Mouse (Mus musculus) neural tube, embryonic 13.5 days (tissue): ENCODE data around the gene Sh2d6. TPM values are rescaled to one million over a fixed set of nuclear protein-coding genes. Genes with fewer than 3 reads are reported as not detected.
"Not testable (repeated sequence)": the region's sequence is repeated elsewhere in the genome, so short reads cannot be mapped to it uniquely, and the experiment has no call there.

Experiments
- ATAC-seq: fragments of 200-750 bp; cut with Nextera tagmentation; 2 replicates; pipeline ENCODE4 v1.8.0; 2017; ENCODE audit warnings: low read depth, mild to moderate bottlenecking, moderate TSS enrichment, moderate library complexity
- H3K27ac ChIP-seq: fragments of 300-500 bp; sonication (generic); replicated peaks from 2 replicates; pipeline ENCODE4 v1.5.1; 2015; ENCODE audit warnings: moderate library complexity, mild to moderate bottlenecking, inconsistent platforms
- H3K27me3 ChIP-seq: fragments of 300-500 bp; sonication (generic); 2 replicates; pipeline ENCODE4 v1.6.1; 2015; ENCODE audit warnings: mild to moderate bottlenecking, inconsistent platforms
- H3K36me3 ChIP-seq: fragments of 300-500 bp; sonication (generic); 2 replicates; pipeline ENCODE4 v1.6.1; 2015; ENCODE audit warnings: mild to moderate bottlenecking, inconsistent platforms
- H3K4me1 ChIP-seq: fragments of 300-500 bp; sonication (generic); replicated peaks from 2 replicates; pipeline ENCODE4 v1.6.1; 2015; ENCODE audit warnings: inconsistent platforms
- H3K4me2 ChIP-seq: fragments of 300-500 bp; sonication (generic); 2 replicates; pipeline ENCODE4 v1.6.1; 2015; ENCODE audit warnings: inconsistent platforms, mild to moderate bottlenecking, moderate library complexity
- H3K4me3 ChIP-seq: fragments of 300-500 bp; sonication (generic); 2 replicates; pipeline ENCODE4 v1.5.1; 2015; ENCODE audit warnings: mild to moderate bottlenecking, inconsistent platforms
- H3K9ac ChIP-seq: fragments of 300-500 bp; sonication (generic); 2 replicates; pipeline ENCODE4 v1.6.1; 2015; ENCODE audit warnings: moderate library complexity, mild to moderate bottlenecking, inconsistent platforms
- H3K9me3 ChIP-seq: fragments of 300-500 bp; sonication (generic); 2 replicates; pipeline ENCODE4 v1.6.1; 2016; ENCODE audit warnings: inconsistent platforms
- WGBS: fragments of 180-500 bp; shearing (Covaris S2); methylation state at CpG from one replicate; pipeline ENCODE4 v1.1.7; 2015; 5-methylcytosine and 5-hydroxymethylcytosine counted together
- polyA plus RNA-seq: library from polyadenylated mRNA; unstranded; fragments of >200 nt; fragmentation: Nextera tagmentation; extraction: Ambion mirVana; gene quantifications from 2 replicates; pipeline ENCODE4 v1.2.1, GENCODE M21; 2015

Sh2d6 gene
- polyA plus RNA-seq, 1 experiment from 2014 or later: 0.36 TPM

- Histone ChIP-seq H3K4me2 (no peak overlapping the region), H3K36me3 (no peaks in the 10 kb centered on the region), H3K9ac (no peak overlapping the region), H3K9me3 (no peaks in the 10 kb centered on the region), H3K27me3 (no peaks in the 10 kb centered on the region), H3K27ac (no peak overlapping the region), H3K4me1 (no peaks in the 10 kb centered on the region), H3K4me3 (no peak overlapping the region)
- ATAC-seq: no peak
- 78% methylated on average over 3 of the region's 3 CpGs for WGBS
Observed at GRCm38 (mm10) chr6:72488850-72489249, 32.7 kb downstream of the Sh2d6 start.

DNA sequence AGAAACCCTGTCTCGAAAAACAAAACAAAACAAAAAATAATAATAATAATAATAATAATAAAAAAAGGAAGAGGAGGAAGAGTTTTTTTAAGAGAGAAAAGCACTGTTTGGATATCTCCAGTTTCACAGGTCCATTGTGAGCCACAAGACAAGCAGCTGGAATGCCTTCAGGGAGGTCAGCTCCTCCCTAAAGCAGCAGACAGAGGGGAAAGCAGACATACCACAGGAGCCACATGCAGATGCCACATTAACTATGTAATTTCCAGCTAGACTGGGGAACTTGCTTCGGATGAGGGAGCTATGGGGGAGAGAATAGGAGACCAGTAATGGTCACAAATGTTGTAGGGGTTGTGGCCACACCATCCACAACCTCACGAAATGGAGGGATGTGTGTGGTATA is 34.2 kb downstream of the Sh2d6 start:
- no peaks in the 10 kb centered on the region for H3K27me3 ChIP-seq
- WGBS: 73% methylated on average over 3 of the region's 3 CpGs

DNA sequence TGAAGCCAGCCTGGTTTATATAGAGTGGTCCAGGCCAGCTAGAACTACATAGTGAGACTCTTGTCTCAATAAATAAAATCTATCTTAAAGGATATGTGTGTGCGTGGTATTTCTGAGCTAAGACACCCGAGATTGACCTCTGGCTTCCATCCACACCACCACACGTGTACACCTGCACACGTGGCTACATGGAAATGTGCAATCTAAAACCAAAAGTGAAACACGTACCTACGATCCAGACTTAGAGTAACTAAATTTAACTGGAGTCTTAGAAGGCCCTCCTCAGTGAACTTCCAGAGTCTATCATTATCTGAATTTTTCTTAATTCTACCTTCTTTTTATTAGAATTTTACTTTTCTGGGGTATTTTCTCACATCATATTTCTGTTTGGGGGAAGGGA is 35.2 kb downstream of the Sh2d6 start:
- H3K27ac ChIP-seq: no peak overlapping the region
- H3K4me1 ChIP-seq: no peaks in the 10 kb centered on the region
- no peak overlapping the region for H3K4me2 ChIP-seq
- H3K9me3 ChIP-seq: no peaks in the 10 kb centered on the region
- H3K36me3 ChIP-seq: no peaks in the 10 kb centered on the region
- H3K9ac ChIP-seq: no peak overlapping the region
- WGBS: 92% methylated on average over 6 of the region's 6 CpGs
- ATAC-seq: no peak
- no peaks in the 10 kb centered on the region for H3K27me3 ChIP-seq
- H3K4me3 ChIP-seq: no peak overlapping the region

More for the DNA sequence above, 34.2 kb downstream of the Sh2d6 start:
- no peaks in the 10 kb centered on the region for H3K36me3 ChIP-seq
- no peak overlapping the region for H3K4me3 ChIP-seq
- no peak overlapping the region for H3K4me2 ChIP-seq
- no peak for ATAC-seq
- H3K9me3 ChIP-seq: no peaks in the 10 kb centered on the region
- H3K4me1 ChIP-seq: no peaks in the 10 kb centered on the region
- no peak overlapping the region for H3K27ac ChIP-seq
- H3K9ac ChIP-seq: no peak overlapping the region

GRCm38 (mm10) chr6:72484887-72485286 is 36.6 kb downstream of the Sh2d6 start:
- ATAC-seq: no peak
- no peak overlapping the region for H3K27ac ChIP-seq
- H3K4me3 ChIP-seq: no peak overlapping the region
- no peaks in the 10 kb centered on the region for H3K9me3 ChIP-seq
- no peaks in the 10 kb centered on the region for H3K36me3 ChIP-seq
- no peak overlapping the region for H3K9ac ChIP-seq
- no peaks in the 10 kb centered on the region for H3K4me1 ChIP-seq
- no peaks in the 10 kb centered on the region for H3K27me3 ChIP-seq
- 79% methylated on average over 4 of the region's 4 CpGs for WGBS
- H3K4me2 ChIP-seq: no peak overlapping the region

- ATAC-seq: no peak
- Histone ChIP-seq H3K4me3 (no peak overlapping the region), H3K4me2 (no peak overlapping the region), H3K27me3 (no peaks in the 10 kb centered on the region), H3K27ac (no peak overlapping the region), H3K9ac (no peak overlapping the region), H3K9me3 (no peaks in the 10 kb centered on the region), H3K36me3 (no peaks in the 10 kb centered on the region), H3K4me1 (no peaks in the 10 kb centered on the region)
- 66% methylated on average over 2 of the region's 2 CpGs for WGBS
Observed at GRCm38 (mm10) chr6:72482156-72482555, 39.4 kb downstream of the Sh2d6 start.

- Histone ChIP-seq H3K4me2 (no peak overlapping the region), H3K36me3 (no peaks in the 10 kb centered on the region), H3K4me3 (no peak overlapping the region), H3K4me1 (no peaks in the 10 kb centered on the region), H3K9ac (no peak overlapping the region), H3K9me3 (no peaks in the 10 kb centered on the region), H3K27ac (no peak overlapping the region), H3K27me3 (no peaks in the 10 kb centered on the region)
- WGBS: 90% methylated on average over 2 of the region's 2 CpGs
- no peak for ATAC-seq
Observed at GRCm38 (mm10) chr6:72480422-72480702, 41.1 kb downstream of the Sh2d6 start.

DNA sequence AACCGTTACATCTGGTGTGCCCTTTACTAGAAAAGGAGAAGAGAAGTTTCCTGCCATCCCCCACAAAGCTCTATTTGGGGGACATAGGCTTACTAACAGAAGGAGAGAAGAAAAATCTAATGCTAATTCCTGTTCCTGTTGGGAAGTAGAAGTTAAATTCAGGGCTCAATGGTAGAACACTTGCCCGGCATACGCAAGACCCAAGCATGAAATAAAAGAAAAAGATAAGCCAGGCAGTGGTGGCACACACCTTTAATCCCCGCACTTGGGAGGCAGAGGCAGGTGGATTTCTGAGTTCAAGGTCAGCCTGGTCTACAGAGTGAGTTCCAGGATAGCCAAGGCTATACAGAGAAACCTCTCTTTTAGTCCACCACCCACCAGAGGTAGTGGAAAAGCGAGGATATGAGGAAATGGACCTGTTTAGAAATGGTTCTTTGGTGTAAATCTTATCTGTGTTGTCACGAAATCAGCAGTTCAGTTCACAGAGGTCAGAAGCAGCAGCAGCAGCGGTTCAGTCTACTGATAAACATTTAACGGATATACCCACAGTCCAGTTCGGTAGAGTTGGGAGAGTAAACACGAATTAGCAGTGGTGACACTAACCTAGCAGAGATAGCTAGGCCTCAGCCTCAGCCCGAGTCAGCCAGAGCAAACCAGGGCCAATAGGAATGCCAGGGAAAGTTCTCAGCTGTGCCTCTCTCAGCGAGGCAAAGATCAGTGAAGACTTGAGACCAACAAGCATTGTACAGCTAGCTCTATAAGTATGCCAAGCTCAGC is 41.7 kb downstream of the Sh2d6 start:
- Histone ChIP-seq H3K9ac (no peak overlapping the region), H3K27ac (no peak overlapping the region), H3K4me3 (no peak overlapping the region), H3K4me2 (no peak overlapping the region), H3K27me3 (no peaks in the 10 kb centered on the region), H3K4me1 (no peaks in the 10 kb centered on the region), H3K9me3 (no peaks in the 10 kb centered on the region), H3K36me3 (no peaks in the 10 kb centered on the region)
- no peak for ATAC-seq
- WGBS: 90% methylated on average over 12 of the region's 12 CpGs

GRCm38 (mm10) chr6:72478691-72479090 is 42.8 kb downstream of the Sh2d6 start:
- not testable (repeated sequence) for H3K27me3 ChIP-seq, H3K9ac ChIP-seq, H3K27ac ChIP-seq, H3K4me3 ChIP-seq, H3K4me1 ChIP-seq, H3K36me3 ChIP-seq, H3K9me3 ChIP-seq, ATAC-seq, H3K4me2 ChIP-seq
- WGBS: 80% methylated on average over 3 of the region's 3 CpGs

GRCm38 (mm10) chr6:72477621-72478020 is 43.9 kb downstream of the Sh2d6 start:
- Histone ChIP-seq H3K27ac (no peak overlapping the region), H3K4me3 (no peak overlapping the region), H3K4me2 (no peak overlapping the region), H3K36me3 (no peaks in the 10 kb centered on the region), H3K9ac (no peak overlapping the region), H3K9me3 (no peaks in the 10 kb centered on the region), H3K4me1 (no peaks in the 10 kb centered on the region), H3K27me3 (no peaks in the 10 kb centered on the region)
- no peak for ATAC-seq
- 90% methylated on average over 3 of the region's 3 CpGs for whole genome bisulfite sequencing

- Histone ChIP-seq H3K4me2 (no peak overlapping the region), H3K9ac (no peak overlapping the region), H3K27ac (no peak overlapping the region), H3K4me3 (no peak overlapping the region), H3K27me3 (no peaks in the 10 kb centered on the region), H3K9me3 (no peaks in the 10 kb centered on the region), H3K4me1 (no peaks in the 10 kb centered on the region), H3K36me3 (no peaks in the 10 kb centered on the region)
- WGBS: 91% methylated on average over 5 of the region's 5 CpGs
- no peak for ATAC-seq
Observed at GRCm38 (mm10) chr6:72476836-72477235, 44.7 kb downstream of the Sh2d6 start.

DNA sequence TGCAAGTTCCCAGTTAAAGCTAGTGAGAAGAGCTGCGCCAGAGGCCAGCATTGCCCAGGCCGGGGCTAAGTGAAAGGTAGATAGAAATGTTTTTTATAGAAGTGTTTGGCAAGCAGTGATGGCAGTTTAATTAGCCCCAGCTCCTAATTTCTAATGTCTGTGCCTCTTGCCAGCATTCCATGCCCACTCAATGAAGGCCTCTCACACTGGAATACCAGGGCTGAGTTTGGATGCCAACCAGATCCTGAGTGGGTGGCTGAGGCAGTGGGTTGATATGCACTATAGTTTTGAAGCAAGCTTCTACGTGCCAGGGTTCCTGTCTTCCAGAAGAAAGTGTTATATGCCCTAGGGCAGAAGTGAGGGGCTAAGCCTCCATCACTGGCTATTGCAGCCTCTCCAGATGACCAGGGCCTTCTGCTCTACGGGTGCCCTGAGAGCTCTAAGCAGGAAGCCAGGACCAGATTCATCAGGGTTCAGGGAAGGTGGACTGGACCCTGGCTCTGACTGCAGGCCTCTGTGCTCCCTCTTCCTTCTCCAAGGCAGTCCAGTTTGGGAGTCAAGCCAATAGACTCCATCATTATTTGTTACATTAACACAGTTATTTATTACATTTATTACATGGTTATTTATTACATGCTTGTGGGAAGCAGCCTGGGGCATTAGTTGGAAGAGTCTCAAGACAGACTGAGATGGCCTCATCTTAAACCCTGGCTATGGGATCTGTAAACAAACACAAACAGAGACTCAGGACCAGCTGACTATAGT is 46.1 kb downstream of the Sh2d6 start:
- no peak for ATAC-seq
- Histone ChIP-seq H3K27me3 (no peaks in the 10 kb centered on the region), H3K4me3 (no peak overlapping the region), H3K9ac (no peak overlapping the region), H3K4me2 (no peak overlapping the region), H3K27ac (no peak overlapping the region), H3K9me3 (no peaks in the 10 kb centered on the region), H3K36me3 (no peaks in the 10 kb centered on the region), H3K4me1 (no peaks in the 10 kb centered on the region)
- 84% methylated on average over 4 of the region's 4 CpGs for WGBS

DNA sequence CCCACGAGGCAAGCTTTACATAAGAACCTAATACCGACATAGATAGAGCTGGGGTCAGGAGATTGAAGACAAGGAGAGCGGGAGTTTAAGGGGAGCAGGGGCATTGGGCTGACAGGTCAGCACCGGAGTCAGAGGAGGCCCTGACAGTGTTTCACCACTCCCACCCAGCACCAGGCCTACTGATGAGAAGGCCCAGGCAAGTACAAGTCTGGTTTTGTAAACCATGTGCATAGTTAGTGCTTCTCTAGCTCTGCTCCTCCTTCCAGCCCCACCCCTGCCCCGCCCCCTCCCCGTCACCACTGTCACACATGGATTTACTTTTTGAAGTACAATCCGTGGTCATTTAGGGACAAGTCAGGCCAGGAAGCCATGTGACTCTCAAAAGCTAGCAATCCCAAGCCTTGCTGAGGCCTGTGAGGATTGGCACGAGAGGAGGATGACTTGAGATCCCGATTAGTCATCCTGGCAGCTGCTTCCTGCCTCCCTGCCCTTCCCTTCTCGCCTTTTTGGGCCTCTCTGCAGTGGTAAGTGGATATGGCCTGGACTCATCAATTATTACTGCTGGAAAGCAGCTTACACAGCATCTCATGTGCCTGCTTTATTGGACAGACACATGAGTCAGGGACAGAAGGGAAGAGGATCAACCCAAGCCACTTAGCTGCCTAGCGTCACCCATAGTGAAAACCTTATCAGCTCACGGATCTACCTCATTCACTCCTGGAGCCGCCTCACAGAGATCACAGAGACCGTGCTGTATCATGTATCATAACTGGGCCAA is 48.1 kb downstream of the Sh2d6 start:
- Histone ChIP-seq H3K4me3 (no peak overlapping the region), H3K36me3 (no peaks in the 10 kb centered on the region), H3K9me3 (no peaks in the 10 kb centered on the region), H3K4me1 (no peaks in the 10 kb centered on the region), H3K27ac (0 out of 2 replicates have a peak overlapping the region, but pooled peaks have one; percentile 1), H3K9ac (no peak overlapping the region), H3K27me3 (no peaks in the 10 kb centered on the region), H3K4me2 (no peak overlapping the region)
- 62% methylated on average over 14 of the region's 14 CpGs for WGBS
- ATAC-seq: peak; percentile 32; the same call in 1 of the 2 replicates
